Mouse (Mus musculus) CH12.LX (cell line): ENCODE measurements at regions not wholly inside any gene's neighbourhood (a gene's known extent, or its start where the extent isn't known, plus 50 kb on each side); places are given as distances from the start of the nearest gene placed in this dataset.
"Not testable (repeated sequence)": the region's sequence is repeated elsewhere in the genome, so short reads cannot be mapped to it uniquely, and the experiment has no call there.

Source experiments
- DNase-seq: peaks from one replicate; pipeline ENCODE4 v3.0.0-alpha.2; 2013; ENCODE audit errors: extremely low read depth
- H3K27ac ChIP-seq: 2 replicates; pipeline ENCODE4 v1.5.1; 2012; ENCODE audit warnings: low read depth, mild to moderate bottlenecking, control low read depth, moderate library complexity; ENCODE audit not compliant: insufficient read depth
- H3K27me3 ChIP-seq: replicated peaks from 2 replicates; pipeline ENCODE3; 2012; ENCODE audit warnings: inconsistent platforms
- H3K36me3 ChIP-seq, 2 experiments: replicated peaks in 1 of 2; 2 replicates each; pipeline versions ENCODE3 to v1.6.1; 2012; ENCODE audit warnings: inconsistent platforms in 1 of 2, low read length in 1 of 2, mild to moderate bottlenecking in 1 of 2, mixed read lengths in 1 of 2, moderate library complexity in 1 of 2; ENCODE audit not compliant: control insufficient read depth in 1 of 2, insufficient read depth in 1 of 2
- H3K4me1 ChIP-seq, 2 experiments: 2 replicates each; pipeline ENCODE4 v1.6.1; 2012; ENCODE audit warnings: inconsistent platforms in 1 of 2, moderate library complexity in 1 of 2; ENCODE audit not compliant: insufficient read depth in 2 of 2, control insufficient read depth in 1 of 2
- H3K4me2 ChIP-seq: 2 replicates; pipeline ENCODE4 v1.6.1; 2012; ENCODE audit warnings: low read depth, mild to moderate bottlenecking, control low read depth; ENCODE audit not compliant: poor library complexity, insufficient read depth, severe bottlenecking
- H3K4me3 ChIP-seq, 3 experiments: fragments of 150-350 bp in 1 of 3; sonication (generic) in 1 of 3; replicated peaks in 1 of 3; 2 replicates each; pipeline versions ENCODE3 to v1.5.1; 2011 to 2012; ENCODE audit warnings: low read depth in 2 of 3, low read length in 2 of 3, mild to moderate bottlenecking in 2 of 3, moderate library complexity in 2 of 3, control low read depth in 1 of 3, improper control_type of control experiment in 1 of 3, inconsistent platforms in 1 of 3, mixed read lengths in 1 of 3; ENCODE audit not compliant: poor library complexity in 1 of 3
- H3K79me2 ChIP-seq: replicated peaks from 2 replicates; pipeline ENCODE4 v1.6.1; 2012; ENCODE audit warnings: mild to moderate bottlenecking, moderate library complexity; ENCODE audit not compliant: control insufficient read depth, poor library complexity, insufficient read depth, severe bottlenecking; ENCODE audit errors: extremely low read depth
- H3K9ac ChIP-seq: 2 replicates; pipeline ENCODE4 v1.6.1; 2012; ENCODE audit warnings: low read depth, mild to moderate bottlenecking, control low read depth, moderate library complexity; ENCODE audit not compliant: insufficient read depth
- H3K9me3 ChIP-seq: replicated peaks from 2 replicates; pipeline ENCODE3; 2012; ENCODE audit warnings: low read length, inconsistent platforms, mixed read lengths
- CHD2 ChIP-seq: IDR thresholded peaks from 2 replicates; pipeline ENCODE4 v1.6.1; 2011; ENCODE audit warnings: low read length, improper control_type of control experiment
- CTCF ChIP-seq, 2 experiments: IDR thresholded peaks in 1 of 2; conservative IDR thresholded peaks in 1 of 2; 2 replicates each; pipeline ENCODE4 v1.5.1; 2011 to 2012; ENCODE audit warnings: low read depth in 2 of 2, low read length in 2 of 2, improper control_type of control experiment in 1 of 2, inconsistent platforms in 1 of 2, mild to moderate bottlenecking in 1 of 2, moderate library complexity in 1 of 2
- IRF4 ChIP-seq: IDR thresholded peaks from 2 replicates; pipeline ENCODE4 v1.6.1; 2014; ENCODE audit warnings: low read depth, mild to moderate bottlenecking, inconsistent platforms, low read length, improper control_type of control experiment
- KAT2A ChIP-seq: IDR thresholded peaks from 2 replicates; pipeline ENCODE4 v1.6.1; 2012; ENCODE audit warnings: low read length, improper control_type of control experiment, inconsistent platforms; ENCODE audit not compliant: insufficient replicate concordance
- MAFK ChIP-seq: IDR thresholded peaks from 2 replicates; pipeline ENCODE4 v1.6.1; 2011; ENCODE audit warnings: low read length, improper control_type of control experiment; ENCODE audit not compliant: insufficient replicate concordance
- MAX ChIP-seq: IDR thresholded peaks from 2 replicates; pipeline ENCODE4 v1.6.1; 2011; ENCODE audit warnings: low read length, improper control_type of control experiment
- MYC ChIP-seq: IDR thresholded peaks from 2 replicates; pipeline ENCODE4 v1.6.1; 2011; ENCODE audit warnings: low read depth, mild to moderate bottlenecking, improper control_type of control experiment, low read length
- NELFE ChIP-seq: IDR thresholded peaks from 2 replicates; pipeline ENCODE4 v1.6.1; 2011; ENCODE audit warnings: low read depth, low read length, improper control_type of control experiment
- PAX5 ChIP-seq: IDR thresholded peaks from 2 replicates; pipeline ENCODE4 v1.6.1; 2012; ENCODE audit warnings: low read length, inconsistent platforms, mixed read lengths
- POLR2A ChIP-seq: IDR thresholded peaks from 2 replicates; pipeline ENCODE4 v1.6.1; 2011; ENCODE audit warnings: low read depth, mild to moderate bottlenecking, improper control_type of control experiment, low read length
- POLR2AphosphoS2 ChIP-seq: IDR thresholded peaks from 2 replicates; pipeline ENCODE4 v1.6.1; 2011; ENCODE audit warnings: low read depth, low read length, improper control_type of control experiment
- RAD21 ChIP-seq: IDR thresholded peaks from 2 replicates; pipeline ENCODE4 v1.6.1; 2011; ENCODE audit warnings: low read depth, mild to moderate bottlenecking, low read length, improper control_type of control experiment, moderate library complexity
- SIN3A ChIP-seq: IDR thresholded peaks from 2 replicates; pipeline ENCODE4 v1.6.1; 2012; ENCODE audit warnings: low read length, improper control_type of control experiment, inconsistent platforms
- TCF12 ChIP-seq: IDR thresholded peaks from 2 replicates; pipeline ENCODE4 v1.6.1; 2014; ENCODE audit warnings: low read depth, mild to moderate bottlenecking, inconsistent platforms, low read length, improper control_type of control experiment
- UBTF ChIP-seq: IDR thresholded peaks from 2 replicates; pipeline ENCODE4 v1.6.1; 2012; ENCODE audit warnings: low read depth, mild to moderate bottlenecking, inconsistent platforms, low read length, improper control_type of control experiment, moderate library complexity
- USF2 ChIP-seq: conservative IDR thresholded peaks from 2 replicates; pipeline ENCODE4 v1.6.1; 2011; ENCODE audit warnings: low read depth, low read length, improper control_type of control experiment
- ZKSCAN1 ChIP-seq: IDR thresholded peaks from 2 replicates; pipeline ENCODE4 v1.6.1; 2012; ENCODE audit warnings: low read depth, inconsistent platforms, low read length, improper control_type of control experiment, borderline replicate concordance
- ZMIZ1 ChIP-seq: IDR thresholded peaks from 2 replicates; pipeline ENCODE4 v1.6.1; 2012; ENCODE audit warnings: low read depth, mild to moderate bottlenecking, inconsistent platforms, low read length, improper control_type of control experiment
- ZNF384 ChIP-seq: IDR thresholded peaks from 2 replicates; pipeline ENCODE4 v1.6.1; 2012; ENCODE audit warnings: low read depth, low read length, improper control_type of control experiment, inconsistent platforms
- dilution Hi-C: fragments of 300-500 bp; cut with MboI; formaldehyde crosslinking; loops from 2 replicates; pipeline ENCODE4 v1.14.3; 2020; ENCODE audit warnings: low sequenced_read_pairs; ENCODE audit not compliant: extremely low pct_unique_long_range_greater_than_20kb, extremely low pct_ligation_motif_present
- in situ Hi-C: fragments of 300-500 bp; cut with MboI; formaldehyde crosslinking; loops from 3 replicates; pipeline ENCODE4 v1.14.3; 2019; ENCODE audit warnings: low sequenced_read_pairs, low pct_ligation_motif_present, low pct_unique_long_range_greater_than_20kb, mixed read lengths

GRCm38 (mm10) chr9:48082461-48082860, 79.4 kb upstream of the Nxpe4 start:
- TF ChIP-seq ZMIZ1 (no peak), IRF4 (no peak), UBTF (no peak), CHD2 (no peak), SIN3A (no peak), POLR2AphosphoS2 (no peak), PAX5 (no peak), MYC (no peak), MAX (no peak), TCF12 (no peak), POLR2A (no peak), MAFK (no peak), ZKSCAN1 (no peak), ZNF384 (no peak), USF2 (no peak), RAD21 (no peak), KAT2A (no peak), NELFE (no peak), CTCF (conservative IDR thresholded peaks at IDR 0.05 in 1 of 2, IDR thresholded peaks at IDR 0.05 in 1 of 2; ENCODE audit: low read depth in 2 of 2, low read length in 2 of 2) (no peak)
- Histone ChIP-seq H3K36me3 (no peaks in the 10 kb centered on the region), H3K27me3 (peaks cover 52% of the 10 kb centered on the region), H3K9ac (no peak overlapping the region), H3K27ac (no peak overlapping the region), H3K79me2 (no peaks in the 10 kb centered on the region), H3K4me2 (no peak overlapping the region), H3K4me3 (no peak overlapping the region), H3K4me1 (no peaks in the 10 kb centered on the region), H3K9me3 (no peaks in the 10 kb centered on the region)
- in situ Hi-C loops = no loop called here
- dilution Hi-C loops = no loop called here
- DNase-seq = no peak

- H3K27me3 ChIP-seq = peaks cover 56% of the 10 kb centered on the region
- H3K4me1 ChIP-seq, H3K27ac ChIP-seq, H3K9me3 ChIP-seq, H3K36me3 ChIP-seq, H3K9ac ChIP-seq, DNase-seq, in situ Hi-C loops, H3K4me3 ChIP-seq, dilution Hi-C loops, H3K4me2 ChIP-seq, H3K79me2 ChIP-seq: not testable (repeated sequence)
Observed at GRCm38 (mm10) chr9:48084196-48084595, 77.6 kb upstream of the Nxpe4 start.
